Mouse (Mus musculus): ENCODE results near the gene Prkag1.

GRCm38 (mm10) chr15:98812741-98813424 lies 18.4 kb downstream of the Prkag1 start:
- TF ChIP-seq POLR2A (IDR thresholded peaks at IDR 0.05; ENCODE audit: low read depth, low read length) (no peak), CTCF (conservative IDR thresholded peaks at IDR 0.05; ENCODE audit: insufficient read depth, insufficient read length, low read depth, low read length) (no peak)

All from kidney, adult 2 months (tissue).